Mouse (Mus musculus): Measurements from ENCODE around the gene Shroom3.

The Shroom3 gene

DNA sequence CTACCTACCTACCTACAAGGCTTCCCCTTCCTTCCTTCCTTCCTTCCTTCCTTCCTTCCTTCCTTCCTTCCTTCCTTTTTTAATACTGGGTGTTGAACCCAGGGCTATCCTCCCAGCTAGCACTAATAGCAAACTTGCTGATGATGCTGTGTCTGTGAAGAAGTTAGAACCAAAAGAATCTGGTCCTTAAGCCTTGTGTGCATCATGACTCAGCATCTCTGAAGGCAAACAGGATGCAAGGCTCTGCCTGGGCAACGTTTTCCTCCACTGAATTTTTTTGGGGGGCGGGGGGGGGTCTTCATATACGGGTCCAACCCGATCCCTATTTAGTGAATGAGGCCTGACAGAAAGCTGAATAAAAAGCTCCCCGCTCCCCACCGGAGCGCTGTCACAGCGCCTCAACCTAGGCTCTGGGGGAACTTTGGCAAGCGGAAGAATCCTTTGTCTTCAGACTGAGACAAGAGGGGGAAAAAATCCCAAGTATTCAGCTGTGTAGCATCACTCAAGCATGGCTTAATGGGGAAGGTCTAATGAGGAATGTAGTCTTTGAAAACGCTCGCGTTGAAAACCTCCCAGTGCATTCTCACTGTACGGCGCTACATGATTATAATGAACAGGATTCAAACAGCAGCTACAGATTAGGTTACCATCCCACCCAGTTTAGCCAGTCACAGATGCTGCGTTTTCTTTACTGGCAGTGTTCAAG, 15.0 kb downstream of the Shroom3 start:
- DNase-seq (ENCODE audit: low read depth, low spot score): peak; percentile 82

DNA sequence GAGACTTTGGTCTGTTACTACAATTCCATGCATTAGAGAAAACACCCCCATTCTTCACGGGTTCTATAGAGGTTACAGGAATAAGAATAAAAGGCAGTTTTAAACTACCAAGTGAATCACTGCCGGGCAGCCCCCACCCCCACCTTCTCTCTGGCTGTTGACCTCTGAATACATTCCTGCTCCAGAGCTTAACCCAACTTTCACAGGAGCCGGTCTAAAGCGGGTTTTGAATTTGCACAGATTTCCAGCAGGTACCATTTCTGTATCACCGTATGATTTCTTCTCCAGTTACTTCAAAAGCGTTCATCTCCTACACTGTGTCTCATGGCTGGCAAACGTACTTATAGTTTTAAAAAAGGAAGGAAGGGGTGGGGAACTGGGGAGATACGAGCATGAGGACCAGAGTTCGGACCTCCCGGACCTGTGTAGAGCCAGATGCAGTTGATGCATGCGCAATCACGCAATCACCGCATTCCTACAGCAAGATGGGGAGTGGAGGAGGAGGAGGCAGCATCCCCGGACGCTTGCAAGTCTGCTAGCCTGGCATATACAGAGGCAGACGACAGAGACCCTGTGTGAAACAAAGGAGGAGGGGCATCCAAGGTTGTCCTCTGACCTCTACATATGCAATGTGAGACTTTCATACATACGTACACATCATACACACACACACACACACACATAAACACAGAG, 15.7 kb downstream of the Shroom3 start:
- peak; percentile 37 for DNase-seq (ENCODE audit: low read depth, low spot score)

DNA sequence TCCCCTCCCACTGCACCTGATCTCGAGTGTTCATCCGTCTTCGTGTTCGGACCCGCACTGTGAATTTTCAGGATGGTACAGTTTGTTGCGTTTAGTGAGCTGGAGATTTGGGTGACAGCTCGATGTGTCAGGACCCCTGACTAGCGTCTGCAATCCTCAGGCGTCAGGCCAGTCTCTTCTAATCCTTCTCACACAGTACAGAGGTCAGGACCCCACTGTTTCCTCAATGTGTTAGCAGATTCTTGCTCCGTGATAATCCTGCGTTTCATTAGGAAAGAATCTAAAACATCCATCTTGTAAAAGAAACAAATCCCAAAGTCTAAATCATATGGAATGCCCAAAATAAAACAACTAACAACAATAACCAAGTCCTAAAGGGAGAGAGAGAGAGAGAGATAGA, 18.5 kb downstream of the Shroom3 start:
- DNase-seq (ENCODE audit: low read depth, low spot score): no peak

GRCm38 (mm10) chr5:92703671-92704070, 20.4 kb downstream of the Shroom3 start:
- no peak for DNase-seq (ENCODE audit: low read depth, low spot score)

DNA sequence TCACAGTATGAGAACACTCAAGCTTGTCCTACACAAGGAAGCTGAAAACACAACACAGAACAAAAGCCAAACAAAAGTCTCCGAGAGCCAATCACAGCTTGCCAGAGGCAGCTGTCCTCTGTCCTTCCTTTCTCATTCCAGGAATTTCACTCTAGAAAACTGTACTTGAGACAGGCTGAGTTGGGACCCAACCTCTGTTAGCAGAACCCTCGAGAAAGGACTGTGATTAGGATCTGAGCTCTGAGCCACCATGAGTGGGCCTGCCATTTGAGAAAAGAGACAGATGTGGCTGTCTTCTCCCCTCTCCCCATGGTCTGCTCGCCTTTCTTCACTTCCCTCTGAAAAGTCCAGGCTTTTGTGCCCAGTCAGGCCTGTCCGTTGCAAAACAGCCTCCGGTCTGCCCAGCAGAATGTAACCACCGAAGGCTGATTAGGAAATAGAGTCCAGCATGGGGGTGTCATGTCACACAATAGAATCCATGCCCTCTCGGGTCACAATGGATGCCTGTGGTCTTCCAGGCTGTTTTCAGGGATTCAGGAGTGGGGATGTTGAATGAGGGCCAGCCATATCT, 24.8 kb downstream of the Shroom3 start:
- DNase-seq (ENCODE audit: low read depth, low spot score): no peak

DNA sequence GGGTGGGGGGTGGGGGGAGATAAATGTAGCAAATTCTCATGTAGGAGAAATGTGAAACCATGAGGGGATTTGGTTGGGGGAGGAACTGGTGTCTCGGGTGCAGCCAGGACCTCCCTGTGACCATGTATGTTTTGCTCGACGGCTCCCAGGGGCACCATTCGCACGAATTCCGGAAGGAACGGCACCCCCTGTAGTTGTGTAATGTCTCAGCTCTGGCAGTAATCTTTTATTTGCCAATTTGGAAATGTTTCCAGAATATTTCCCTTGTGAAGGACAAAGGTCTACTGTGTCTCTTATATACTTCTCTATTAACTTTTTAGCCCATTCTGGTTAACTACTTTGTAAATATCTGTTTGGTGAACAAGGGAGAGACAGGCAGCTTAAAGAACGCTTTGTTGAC, 27.5 kb downstream of the Shroom3 start:
- DNase-seq (ENCODE audit: low read depth, low spot score): no peak

- DNase-seq (ENCODE audit: low read depth, low spot score): no peak
These were observed 28.5 kb downstream of the Shroom3 start for GRCm38 (mm10) chr5:92711666-92712290.

- DNase-seq (ENCODE audit: low read depth, low spot score): no peak
These were observed 29.6 kb downstream of the Shroom3 start for GRCm38 (mm10) chr5:92712621-92713395.

DNA sequence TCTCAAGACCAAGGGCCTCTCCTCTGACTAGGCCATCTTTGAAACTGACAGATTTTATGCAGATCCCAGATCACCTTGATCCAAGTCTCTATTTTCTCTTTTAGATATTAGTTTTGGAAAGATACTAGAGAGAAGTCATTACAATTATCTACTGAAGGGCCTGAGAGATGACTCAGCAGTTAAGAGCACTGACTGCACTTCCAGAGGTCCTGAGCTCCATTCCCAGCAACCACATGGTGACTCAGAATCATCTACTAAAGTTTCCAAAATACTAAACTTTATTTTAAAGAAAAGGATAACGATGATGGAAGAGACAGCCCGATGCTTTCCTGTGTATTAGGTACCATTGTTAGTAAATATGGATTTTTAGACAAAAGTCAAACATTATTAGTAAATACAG, 31.7 kb downstream of the Shroom3 start:
- DNase-seq (ENCODE audit: low read depth, low spot score): no peak

DNA sequence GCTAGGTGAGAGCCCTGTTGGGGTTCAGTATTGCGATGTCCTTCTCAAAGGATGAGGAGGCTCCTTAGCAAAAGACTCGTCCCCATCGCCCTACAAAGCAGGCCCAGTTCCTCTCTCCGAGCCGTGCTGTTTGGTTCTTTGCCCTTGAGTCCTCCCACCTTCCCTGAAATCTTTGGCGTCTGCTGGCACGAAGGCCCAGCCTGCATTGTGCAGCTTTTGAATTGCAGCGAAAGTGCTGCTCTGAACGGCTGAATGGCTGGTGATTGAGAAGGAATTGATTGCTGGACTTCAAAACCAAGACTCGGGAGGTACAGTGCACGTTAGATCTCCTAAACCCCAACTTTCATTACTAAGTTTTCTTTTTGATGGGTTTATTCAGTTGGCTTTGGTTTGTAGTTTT, 32.1 kb downstream of the Shroom3 start:
- no peak for DNase-seq (ENCODE audit: low read depth, low spot score)

DNA sequence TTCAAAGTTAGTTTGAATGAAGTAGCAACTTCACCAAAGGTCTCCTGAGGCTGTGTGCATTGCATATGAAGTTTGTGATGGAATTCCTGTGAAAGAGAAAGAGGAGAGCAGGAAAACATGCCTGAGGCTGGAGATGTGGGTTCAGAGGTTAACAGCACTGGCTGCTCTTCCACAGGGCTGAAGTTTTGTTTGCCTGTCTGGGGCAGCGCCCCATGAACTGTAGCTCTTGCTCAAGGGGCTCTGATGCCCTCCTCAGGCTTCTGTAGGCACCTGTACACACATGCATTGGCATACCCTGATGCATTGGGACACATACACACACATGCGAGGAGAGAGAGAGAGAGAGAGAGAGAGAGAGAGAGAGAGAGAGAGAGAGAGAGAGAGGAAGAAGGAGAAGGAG, 32.7 kb downstream of the Shroom3 start:
- no peak for DNase-seq (ENCODE audit: low read depth, low spot score)

DNA sequence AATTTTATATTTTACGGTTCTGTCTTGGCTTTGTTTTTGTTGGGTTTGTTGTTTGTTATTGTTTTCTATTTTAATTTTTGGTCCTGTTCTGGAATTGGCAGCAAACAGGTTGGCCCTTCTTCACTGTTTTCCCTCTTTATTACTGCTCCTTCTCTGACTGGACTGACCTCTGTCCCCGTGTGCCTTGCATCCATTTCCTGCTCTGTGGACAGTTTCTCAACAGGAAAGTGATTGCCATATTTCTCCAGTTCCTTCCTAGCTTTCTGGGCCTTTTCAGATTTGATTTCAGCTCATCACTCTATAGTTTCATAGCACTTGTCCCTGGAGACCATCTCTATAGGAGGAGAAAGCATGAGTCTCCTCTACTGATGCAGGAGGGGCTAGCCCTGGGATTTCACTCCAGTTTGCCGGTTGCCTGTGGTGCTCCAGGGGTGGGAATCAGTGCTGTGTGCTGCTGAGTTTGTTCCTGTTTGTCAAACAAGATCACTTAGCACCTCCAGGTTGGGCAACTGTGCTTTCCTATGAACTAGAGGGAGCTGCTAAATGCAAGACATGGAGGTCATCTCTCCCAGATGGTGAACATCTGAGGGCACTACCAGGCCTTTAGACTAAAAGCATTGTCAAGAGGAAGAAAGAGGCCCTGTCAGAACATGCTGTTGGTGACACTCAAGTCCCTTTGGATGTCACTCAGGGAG, 34.6 kb downstream of the Shroom3 start:
- no peak for DNase-seq (ENCODE audit: low read depth, low spot score)

- DNase-seq (ENCODE audit: low read depth, low spot score): no peak
These were observed 35.6 kb downstream of the Shroom3 start for GRCm38 (mm10) chr5:92718856-92719255.

- no peak for DNase-seq (ENCODE audit: low read depth, low spot score)
These were observed 38.4 kb downstream of the Shroom3 start for GRCm38 (mm10) chr5:92721610-92722009.

DNA sequence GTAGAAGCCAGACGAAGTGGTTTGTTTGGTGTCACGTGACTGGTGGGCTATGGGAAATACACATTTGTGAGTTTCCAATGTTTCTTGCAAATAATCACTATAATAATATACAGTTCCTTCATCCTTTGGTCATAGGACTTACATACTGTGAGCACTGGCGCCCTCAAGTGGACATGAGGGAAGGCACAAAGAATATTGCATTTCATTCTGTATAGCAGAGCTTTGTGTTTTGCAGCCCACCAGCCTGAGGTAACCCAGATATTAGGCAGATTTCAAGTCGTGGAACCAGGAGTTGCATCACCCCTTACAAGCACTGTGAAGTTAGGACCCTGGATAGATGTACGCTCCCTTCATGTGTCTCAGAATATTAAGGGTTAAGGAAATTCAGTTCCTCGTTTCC, 42.7 kb downstream of the Shroom3 start:
- DNase-seq (ENCODE audit: low read depth, low spot score): peak; percentile 67

DNA sequence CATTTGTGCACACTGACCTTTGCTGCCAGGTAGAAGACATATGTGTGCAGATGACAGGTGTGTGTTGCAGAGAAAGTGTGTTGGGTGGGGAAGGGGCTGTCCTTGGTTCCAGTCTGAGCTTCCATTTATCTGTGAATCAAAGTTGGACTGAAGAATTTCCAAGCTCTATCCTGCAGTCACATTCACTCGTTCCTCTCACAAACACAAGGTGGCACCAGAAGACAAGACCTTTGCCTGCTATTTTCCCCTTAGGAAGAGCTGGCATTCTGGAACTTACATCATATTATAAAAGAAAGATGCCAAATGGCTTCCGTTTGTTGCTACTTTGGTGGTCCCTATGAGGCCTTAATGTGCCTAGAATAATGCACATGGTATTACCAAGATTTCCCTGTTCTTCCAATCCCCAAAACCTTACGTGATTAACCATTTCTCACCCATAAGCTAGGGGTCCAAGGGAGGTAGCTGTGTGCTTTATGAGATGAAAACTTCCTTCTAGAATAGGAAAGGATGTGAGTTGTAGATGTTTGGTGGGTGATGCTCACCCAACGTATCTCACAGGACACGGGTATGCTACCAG, 45.1 kb downstream of the Shroom3 start:
- DNase-seq (ENCODE audit: low read depth, low spot score): peak; percentile 62

- DNase-seq (ENCODE audit: low read depth, low spot score): no peak
These were observed 46.0 kb downstream of the Shroom3 start for GRCm38 (mm10) chr5:92729221-92729620.

- no peak for DNase-seq (ENCODE audit: low read depth, low spot score)
These were observed 58.6 kb downstream of the Shroom3 start for GRCm38 (mm10) chr5:92741802-92742201.

- DNase-seq (ENCODE audit: low read depth, low spot score): no peak
These were observed 59.5 kb downstream of the Shroom3 start for GRCm38 (mm10) chr5:92742701-92743100.

GRCm38 (mm10) chr5:92745390-92746253, 62.4 kb downstream of the Shroom3 start:
- DNase-seq (ENCODE audit: low read depth, low spot score): no peak

Measured in ZHBTc4 (cell line).